Mouse (Mus musculus) right cerebral cortex, postnatal 14 days (tissue): Measurements from ENCODE around the gene Rabif.
"Not testable (repeated sequence)": the region's sequence is repeated elsewhere in the genome, so short reads cannot be mapped to it uniquely, and the experiment has no call there.

Experiments
- DNase-seq: peaks from one replicate; pipeline ENCODE4 v3.0.0; 2022

Gene Rabif

GRCm38 (mm10) chr1:134494428-134495215 is at the start of gene Rabif:
Rabif (plus strand) TSS chr1:134494648.
- DNase-seq, result peak; percentile 99

GRCm38 (mm10) chr1:134445418-134445817 is 49.0 kb upstream of the Rabif start:
- DNase-seq, result no peak

GRCm38 (mm10) chr1:134448537-134448936 is 45.9 kb upstream of the Rabif start:
- not testable (repeated sequence) for DNase-seq

GRCm38 (mm10) chr1:134450201-134450600 is 44.2 kb upstream of the Rabif start:
- DNase-seq, result no peak

- DNase-seq, result peak; percentile 44
Observed at GRCm38 (mm10) chr1:134450986-134451385, 43.5 kb upstream of the Rabif start.

GRCm38 (mm10) chr1:134454904-134455824 is 39.3 kb upstream of the Rabif start, which contains the start of gene Klhl12:
Klhl12 (plus strand) TSS chr1:134455531.
- peak; percentile 97 for DNase-seq

GRCm38 (mm10) chr1:134456060-134456459 is 38.4 kb upstream of the Rabif start:
- DNase-seq, result no peak

GRCm38 (mm10) chr1:134458139-134458727 is 36.2 kb upstream of the Rabif start:
- no peak for DNase-seq

- DNase-seq, result no peak
Observed at GRCm38 (mm10) chr1:134460294-134461284, 33.9 kb upstream of the Rabif start.

- no peak for DNase-seq
Observed at GRCm38 (mm10) chr1:134484623-134485022, 9.8 kb upstream of the Rabif start.

- no peak for DNase-seq
Observed at GRCm38 (mm10) chr1:134490903-134491801, 3.3 kb upstream of the Rabif start.

- DNase-seq, result no peak
Observed at GRCm38 (mm10) chr1:134492276-134492675, 2.2 kb upstream of the Rabif start.

- no peak for DNase-seq
Observed at GRCm38 (mm10) chr1:134493496-134493895, 952 bp upstream of the Rabif start.

- DNase-seq, result no peak
Observed at GRCm38 (mm10) chr1:134493956-134494355, 492 bp upstream of the Rabif start.

GRCm38 (mm10) chr1:134495216-134495539 is 730 bp downstream of the Rabif start:
- no peak for DNase-seq

- no peak for DNase-seq
Observed at GRCm38 (mm10) chr1:134495991-134496390, 1.5 kb downstream of the Rabif start.

GRCm38 (mm10) chr1:134500916-134501315 is 6.5 kb downstream of the Rabif start:
- no peak for DNase-seq

GRCm38 (mm10) chr1:134506201-134506600 is 11.8 kb downstream of the Rabif start:
- DNase-seq, result no peak

- no peak for DNase-seq
Observed at GRCm38 (mm10) chr1:134510018-134510417, 15.6 kb downstream of the Rabif start.

GRCm38 (mm10) chr1:134512183-134512582 is 17.7 kb downstream of the Rabif start:
- no peak for DNase-seq

- no peak for DNase-seq
Observed at GRCm38 (mm10) chr1:134512584-134512983, 18.1 kb downstream of the Rabif start.
